Mouse (Mus musculus) kidney, postnatal 14 days (tissue): ENCODE results near the gene Olfr524.

Experiments used
- DNase-seq: peaks from one replicate; pipeline ENCODE4 v3.0.0; 2022; ENCODE audit warnings: mixed read lengths

The Olfr524 gene

GRCm38 (mm10) chr7:140205864-140206263 is at the start of gene Olfr524:
Gene Olfr524, minus strand, starts transcription at chr7:140205964.
- no peak for DNase-seq

- no peak for DNase-seq
These were observed 48.1 kb upstream of the Olfr524 start for GRCm38 (mm10) chr7:140253780-140254299.

GRCm38 (mm10) chr7:140247216-140247615 is 41.5 kb upstream of the Olfr524 start, which contains the start of gene 5830411N06Rik:
Gene 5830411N06Rik, plus strand, starts transcription at chr7:140247284.
- no peak for DNase-seq

- DNase-seq, result no peak
These were observed 27.9 kb upstream of the Olfr524 start for GRCm38 (mm10) chr7:140233696-140234095.

GRCm38 (mm10) chr7:140231026-140231425 is 25.3 kb upstream of the Olfr524 start:
- no peak for DNase-seq

- peak; percentile 43 for DNase-seq
These were observed 22.7 kb upstream of the Olfr524 start for GRCm38 (mm10) chr7:140228476-140228875.

GRCm38 (mm10) chr7:140224209-140224608 is 18.4 kb upstream of the Olfr524 start:
- DNase-seq, result no peak

GRCm38 (mm10) chr7:140220375-140220774 is 14.6 kb upstream of the Olfr524 start:
- DNase-seq, result no peak

- no peak for DNase-seq
These were observed 13.5 kb upstream of the Olfr524 start for GRCm38 (mm10) chr7:140219268-140219667.

GRCm38 (mm10) chr7:140217967-140218366 is 12.2 kb upstream of the Olfr524 start, which contains the start of gene Cd163l1:
Gene Cd163l1, plus strand, starts transcription at chr7:140218267.
- DNase-seq, result no peak

GRCm38 (mm10) chr7:140213841-140214240 is 8.1 kb upstream of the Olfr524 start:
- no peak for DNase-seq

- DNase-seq, result peak; percentile 58
These were observed 2.9 kb upstream of the Olfr524 start for GRCm38 (mm10) chr7:140208677-140209076.

- DNase-seq, result no peak
These were observed 2.4 kb upstream of the Olfr524 start for GRCm38 (mm10) chr7:140208153-140208552.

- DNase-seq, result no peak
These were observed 1.1 kb upstream of the Olfr524 start for GRCm38 (mm10) chr7:140206904-140207303.

- DNase-seq, result no peak
These were observed 4.7 kb downstream of the Olfr524 start for GRCm38 (mm10) chr7:140201090-140201489.

GRCm38 (mm10) chr7:140196002-140196401 is 9.8 kb downstream of the Olfr524 start:
- no peak for DNase-seq

GRCm38 (mm10) chr7:140194031-140194430 is 11.7 kb downstream of the Olfr524 start:
- DNase-seq, result no peak

- no peak for DNase-seq
These were observed 12.9 kb downstream of the Olfr524 start for GRCm38 (mm10) chr7:140192851-140193250.

GRCm38 (mm10) chr7:140192445-140192844 is 13.3 kb downstream of the Olfr524 start:
- DNase-seq, result no peak

- DNase-seq, result no peak
These were observed 15.3 kb downstream of the Olfr524 start for GRCm38 (mm10) chr7:140190435-140190834.

GRCm38 (mm10) chr7:140188391-140189328 is 17.1 kb downstream of the Olfr524 start:
- no peak for DNase-seq

GRCm38 (mm10) chr7:140187721-140188390 is 17.9 kb downstream of the Olfr524 start:
- no peak for DNase-seq
